Mouse (Mus musculus): ENCODE measurements around the gene B3gnt2. TPM values are rescaled to one million over a fixed set of nuclear protein-coding genes. Genes with fewer than 3 reads are reported as not detected.

The B3gnt2 gene
- polyA plus RNA-seq, 1 experiment from 2014 or later = 1.9 TPM

DNA sequence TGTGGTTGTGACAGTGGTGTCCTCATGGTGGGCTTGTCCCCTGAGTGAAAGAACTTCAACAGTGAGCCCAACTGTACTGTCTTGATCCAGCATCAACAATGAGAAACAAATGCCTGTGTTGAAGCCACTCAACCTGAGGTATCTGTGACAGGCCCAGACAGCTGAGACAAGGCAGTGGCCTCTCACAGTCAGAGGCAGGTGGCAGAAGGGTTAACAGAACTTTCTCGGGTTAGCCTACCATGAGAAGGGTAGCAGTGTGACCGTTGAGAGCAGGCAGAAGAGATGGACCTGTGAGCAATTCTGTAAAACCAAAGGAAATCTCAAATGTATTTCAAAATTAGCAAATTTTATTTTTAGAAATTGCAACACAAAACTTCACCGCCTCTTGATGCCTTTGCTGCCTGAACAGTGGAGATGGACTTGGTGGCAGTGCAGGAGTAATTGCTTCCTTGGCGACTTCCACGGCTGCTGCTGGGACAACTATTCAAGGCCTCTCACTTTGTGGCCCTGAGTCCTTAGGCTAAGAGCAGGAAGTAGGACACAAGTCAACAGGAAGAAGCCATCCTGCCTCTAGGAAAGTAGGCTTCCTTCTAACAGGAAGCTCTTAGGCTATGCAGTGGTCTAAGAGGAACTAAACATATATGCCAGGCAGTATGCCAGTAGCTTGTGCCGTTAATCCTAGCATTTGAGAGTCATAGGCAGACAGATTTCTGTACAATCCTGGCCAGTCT, 80.8 kb downstream of the B3gnt2 start:
- no peaks in the 10 kb centered on the region for H3K9me3 ChIP-seq
- H3K27me3 ChIP-seq = no peaks in the 10 kb centered on the region
- no peak overlapping the region for H3K4me2 ChIP-seq (replicated peaks)
- H3K9ac ChIP-seq (replicated peaks) = no peak overlapping the region
- H3K4me1 ChIP-seq (replicated peaks) = no peaks in the 10 kb centered on the region
- ATAC-seq = no peak
- H3K27ac ChIP-seq = no peak overlapping the region
- H3K36me3 ChIP-seq = no peaks in the 10 kb centered on the region
- WGBS = 84% methylated on average over 6 of the region's 6 CpGs
- H3K4me3 ChIP-seq (replicated peaks) = no peak overlapping the region

GRCm38 (mm10) chr11:22778596-22778995, 82.2 kb downstream of the B3gnt2 start:
- Histone ChIP-seq H3K9me3 (no peaks in the 10 kb centered on the region), H3K4me2 (replicated peaks) (no peak overlapping the region), H3K4me1 (replicated peaks) (no peaks in the 10 kb centered on the region), H3K9ac (replicated peaks) (no peak overlapping the region), H3K4me3 (replicated peaks) (no peak overlapping the region), H3K36me3 (no peaks in the 10 kb centered on the region), H3K27ac (no peak overlapping the region), H3K27me3 (no peaks in the 10 kb centered on the region)
- ATAC-seq = no peak
- WGBS = 83% methylated on average over 3 of the region's 3 CpGs

GRCm38 (mm10) chr11:22777531-22777930, 83.2 kb downstream of the B3gnt2 start:
- ATAC-seq = no peak
- WGBS = 90% methylated on average over 2 of the region's 2 CpGs
- no peaks in the 10 kb centered on the region for H3K9me3 ChIP-seq
- no peaks in the 10 kb centered on the region for H3K27me3 ChIP-seq
- no peaks in the 10 kb centered on the region for H3K36me3 ChIP-seq
- no peak overlapping the region for H3K4me3 ChIP-seq (replicated peaks)
- H3K4me1 ChIP-seq (replicated peaks) = no peaks in the 10 kb centered on the region
- H3K27ac ChIP-seq = no peak overlapping the region
- no peak overlapping the region for H3K9ac ChIP-seq (replicated peaks)
- no peak overlapping the region for H3K4me2 ChIP-seq (replicated peaks)

- H3K4me2 ChIP-seq (replicated peaks) = no peak overlapping the region
Observed at GRCm38 (mm10) chr11:22774821-22775220, 85.9 kb downstream of the B3gnt2 start.

GRCm38 (mm10) chr11:22766238-22766637, 94.5 kb downstream of the B3gnt2 start:
- H3K4me1 ChIP-seq (replicated peaks) = no peaks in the 10 kb centered on the region
- H3K9me3 ChIP-seq = no peaks in the 10 kb centered on the region
- H3K4me3 ChIP-seq (replicated peaks) = no peak overlapping the region
- ATAC-seq = no peak
- 72% methylated on average over 2 of the region's 2 CpGs for WGBS
- no peak overlapping the region for H3K9ac ChIP-seq (replicated peaks)
- no peak overlapping the region for H3K4me2 ChIP-seq (replicated peaks)
- H3K36me3 ChIP-seq = no peaks in the 10 kb centered on the region
- H3K27me3 ChIP-seq = no peaks in the 10 kb centered on the region
- H3K27ac ChIP-seq = no peak overlapping the region

More at GRCm38 (mm10) chr11:22774821-22775220, 85.9 kb downstream of the B3gnt2 start:
- no peaks in the 10 kb centered on the region for H3K9me3 ChIP-seq
- 80% methylated on average over 2 of the region's 2 CpGs for WGBS
- H3K4me3 ChIP-seq (replicated peaks) = no peak overlapping the region
- H3K36me3 ChIP-seq = no peaks in the 10 kb centered on the region
- no peak overlapping the region for H3K9ac ChIP-seq (replicated peaks)
- H3K27ac ChIP-seq = no peak overlapping the region
- H3K4me1 ChIP-seq (replicated peaks) = no peaks in the 10 kb centered on the region
- H3K27me3 ChIP-seq = no peaks in the 10 kb centered on the region
- no peak for ATAC-seq

GRCm38 (mm10) chr11:22765425-22765824, 95.3 kb downstream of the B3gnt2 start:
- no peak overlapping the region for H3K27ac ChIP-seq
- no peak overlapping the region for H3K4me3 ChIP-seq (replicated peaks)

GRCm38 (mm10) chr11:22763556-22764295, 97.0 kb downstream of the B3gnt2 start:
- Histone ChIP-seq H3K4me3 (replicated peaks) (no peak overlapping the region), H3K4me2 (replicated peaks) (no peak overlapping the region), H3K4me1 (replicated peaks) (no peaks in the 10 kb centered on the region), H3K27me3 (no peaks in the 10 kb centered on the region), H3K9ac (replicated peaks) (no peak overlapping the region), H3K27ac (no peak overlapping the region), H3K9me3 (no peaks in the 10 kb centered on the region), H3K36me3 (no peaks in the 10 kb centered on the region)
- 79% methylated on average over 4 of the region's 4 CpGs for WGBS
- ATAC-seq = no peak

More at GRCm38 (mm10) chr11:22765425-22765824, 95.3 kb downstream of the B3gnt2 start:
- Histone ChIP-seq H3K4me2 (replicated peaks) (no peak overlapping the region), H3K27me3 (no peaks in the 10 kb centered on the region), H3K4me1 (replicated peaks) (no peaks in the 10 kb centered on the region), H3K9ac (replicated peaks) (no peak overlapping the region), H3K9me3 (no peaks in the 10 kb centered on the region), H3K36me3 (no peaks in the 10 kb centered on the region)
- no peak for ATAC-seq
- 84% methylated on average over 4 of the region's 4 CpGs for WGBS

DNA sequence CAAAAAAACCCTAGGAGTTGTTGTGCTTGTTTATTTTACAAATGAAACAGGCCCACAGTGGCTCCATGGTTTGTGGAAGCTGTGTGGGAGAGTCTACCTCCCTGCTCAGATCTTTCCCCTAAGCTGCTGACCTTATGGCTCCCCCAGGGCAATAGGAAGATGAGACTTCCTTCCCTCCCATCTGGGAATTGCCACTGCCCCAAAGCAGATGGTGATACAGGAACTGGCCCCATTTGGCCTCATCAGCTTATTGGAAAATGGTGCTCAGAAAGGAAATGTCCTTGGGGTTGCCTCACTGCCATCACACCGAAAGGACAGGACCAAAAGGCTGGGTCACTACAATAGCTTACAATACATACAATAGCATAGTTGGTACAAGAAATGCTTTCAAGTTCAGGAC, 97.7 kb downstream of the B3gnt2 start:
- Histone ChIP-seq H3K4me2 (replicated peaks) (no peak overlapping the region), H3K27me3 (no peaks in the 10 kb centered on the region), H3K4me3 (replicated peaks) (no peak overlapping the region), H3K4me1 (replicated peaks) (no peaks in the 10 kb centered on the region), H3K27ac (no peak overlapping the region), H3K9ac (replicated peaks) (no peak overlapping the region), H3K36me3 (no peaks in the 10 kb centered on the region), H3K9me3 (no peaks in the 10 kb centered on the region)
- no peak for ATAC-seq
- WGBS = 82% methylated on average over 1 of the region's 1 CpGs

- ATAC-seq = no peak
- 91% methylated on average over 18 of the region's 18 CpGs for WGBS
- no peak overlapping the region for H3K4me2 ChIP-seq (replicated peaks)
- H3K36me3 ChIP-seq = no peaks in the 10 kb centered on the region
- H3K27ac ChIP-seq = no peak overlapping the region
- no peaks in the 10 kb centered on the region for H3K4me1 ChIP-seq (replicated peaks)
- no peaks in the 10 kb centered on the region for H3K9me3 ChIP-seq
- H3K9ac ChIP-seq (replicated peaks) = no peak overlapping the region
- no peak overlapping the region for H3K4me3 ChIP-seq (replicated peaks)
- no peaks in the 10 kb centered on the region for H3K27me3 ChIP-seq
Observed at GRCm38 (mm10) chr11:22762236-22762927, 98.4 kb downstream of the B3gnt2 start.

DNA sequence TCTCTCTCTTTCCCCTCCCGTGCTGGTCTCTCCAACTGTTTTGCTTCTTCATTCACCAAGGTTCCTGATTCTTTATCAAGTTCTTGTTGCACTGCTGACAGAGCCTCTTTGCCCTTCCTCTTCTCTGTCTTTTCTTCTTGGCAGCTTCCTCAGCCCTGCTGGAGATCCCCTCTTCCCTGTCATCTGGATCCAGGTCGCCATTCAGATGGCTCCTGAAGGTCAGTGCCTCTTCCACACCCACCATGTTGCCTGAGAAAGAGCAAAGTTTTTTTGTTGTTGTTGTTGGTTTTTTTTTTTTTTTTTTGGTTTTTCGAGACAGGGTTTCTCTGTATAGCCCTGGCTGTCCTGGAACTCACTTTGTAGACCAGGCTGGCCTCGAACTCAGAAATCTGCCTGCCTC, 101.0 kb downstream of the B3gnt2 start:
- no peaks in the 10 kb centered on the region for H3K27me3 ChIP-seq
- 92% methylated on average over 3 of the region's 4 CpGs for WGBS

DNA sequence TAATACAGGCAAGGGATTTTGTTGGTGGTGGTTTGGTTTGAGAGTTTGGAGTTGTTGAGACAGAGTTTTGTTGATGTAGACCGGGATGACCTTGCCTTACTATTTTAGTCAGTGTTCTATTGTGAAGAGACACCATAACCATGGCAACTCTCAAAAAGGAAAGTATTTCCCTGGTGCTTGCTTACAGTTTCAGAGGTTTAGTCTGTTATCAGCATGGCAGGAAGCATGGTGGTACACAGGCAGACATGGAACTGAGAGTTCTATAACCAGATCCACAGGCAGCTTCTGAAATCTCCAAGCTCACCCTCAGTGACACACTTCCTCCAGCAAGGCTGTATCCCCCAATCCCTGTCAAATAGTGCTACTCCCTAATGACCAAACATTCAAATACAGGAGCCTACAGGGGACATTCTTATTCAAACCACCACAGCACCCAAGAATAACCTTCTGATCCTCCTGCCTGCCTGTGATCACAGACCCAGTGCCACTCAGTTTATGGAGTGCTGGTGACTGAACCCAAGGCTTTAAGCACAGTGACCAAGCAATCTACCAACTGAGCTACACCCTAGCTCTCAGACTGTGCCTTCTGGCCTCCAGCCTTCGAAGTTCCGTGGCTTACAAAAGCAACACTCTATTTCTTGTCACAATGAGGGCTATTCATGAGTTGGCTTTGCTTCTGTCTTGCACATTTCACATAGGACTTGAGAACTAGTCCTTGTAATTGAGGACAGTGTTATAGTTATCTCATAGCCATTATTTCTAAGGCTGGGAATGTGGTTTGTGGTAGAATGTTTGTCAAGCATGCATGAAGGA, 104.4 kb downstream of the B3gnt2 start:
- 82% methylated on average over 3 of the region's 3 CpGs for WGBS
- no peaks in the 10 kb centered on the region for H3K4me1 ChIP-seq (replicated peaks)
- no peaks in the 10 kb centered on the region for H3K27me3 ChIP-seq
- H3K9ac ChIP-seq (replicated peaks) = no peak overlapping the region
- H3K4me2 ChIP-seq (replicated peaks) = no peak overlapping the region
- ATAC-seq = no peak
- no peaks in the 10 kb centered on the region for H3K9me3 ChIP-seq
- H3K4me3 ChIP-seq (replicated peaks) = no peak overlapping the region
- H3K27ac ChIP-seq = no peak overlapping the region
- H3K36me3 ChIP-seq = no peaks in the 10 kb centered on the region

More for the DNA sequence above, 101.0 kb downstream of the B3gnt2 start:
- no peak overlapping the region for H3K9ac ChIP-seq (replicated peaks)
- ATAC-seq = no peak
- no peaks in the 10 kb centered on the region for H3K36me3 ChIP-seq
- H3K4me3 ChIP-seq (replicated peaks) = no peak overlapping the region
- H3K4me2 ChIP-seq (replicated peaks) = no peak overlapping the region
- no peaks in the 10 kb centered on the region for H3K9me3 ChIP-seq
- no peaks in the 10 kb centered on the region for H3K4me1 ChIP-seq (replicated peaks)
- no peak overlapping the region for H3K27ac ChIP-seq

All from midbrain, embryonic 13.5 days (tissue).